Mouse (Mus musculus) right cerebral cortex, postnatal 25 days (tissue): Measurements from ENCODE around the gene Sfswap.
"Not testable (repeated sequence)": the region's sequence is repeated elsewhere in the genome, so short reads cannot be mapped to it uniquely, and the experiment has no call there.

Experiments used
- DNase-seq: peaks from one replicate; pipeline ENCODE4 v3.0.0; 2022

Sfswap gene

GRCm38 (mm10) chr5:129500722-129501634 is at the start of gene Sfswap:
TSS of gene Sfswap (plus strand) at chr5:129501221.
- peak; percentile 83 for DNase-seq

GRCm38 (mm10) chr5:129452561-129452960 is 48.5 kb upstream of the Sfswap start:
- no peak for DNase-seq

GRCm38 (mm10) chr5:129454802-129455528 is 46.1 kb upstream of the Sfswap start:
- DNase-seq, result peak; percentile 79

DNA sequence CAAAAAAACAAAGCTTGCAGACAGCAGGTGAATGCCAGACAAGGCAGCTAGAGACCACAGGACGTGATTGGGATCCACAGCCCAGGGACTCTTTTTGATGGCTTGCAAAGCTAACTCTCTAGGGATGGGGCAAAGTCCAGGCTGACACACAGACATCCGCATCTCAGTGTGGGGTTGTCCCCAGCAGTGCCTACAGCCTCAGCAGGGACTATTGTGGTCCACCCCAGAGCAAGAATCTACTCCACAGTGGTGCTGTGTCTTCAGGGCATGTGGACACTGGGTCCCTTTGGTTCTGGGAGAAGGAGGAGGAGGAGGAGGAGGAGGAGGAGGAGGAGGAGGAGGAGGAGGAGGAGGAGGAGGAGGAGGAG is 45.5 kb upstream of the Sfswap start:
- no peak for DNase-seq

GRCm38 (mm10) chr5:129456579-129457140 is 44.4 kb upstream of the Sfswap start:
- no peak for DNase-seq

- no peak for DNase-seq
Measured at GRCm38 (mm10) chr5:129458109-129458508, 42.9 kb upstream of the Sfswap start.

- DNase-seq, result no peak
Measured at GRCm38 (mm10) chr5:129458541-129458940, 42.5 kb upstream of the Sfswap start.

DNA sequence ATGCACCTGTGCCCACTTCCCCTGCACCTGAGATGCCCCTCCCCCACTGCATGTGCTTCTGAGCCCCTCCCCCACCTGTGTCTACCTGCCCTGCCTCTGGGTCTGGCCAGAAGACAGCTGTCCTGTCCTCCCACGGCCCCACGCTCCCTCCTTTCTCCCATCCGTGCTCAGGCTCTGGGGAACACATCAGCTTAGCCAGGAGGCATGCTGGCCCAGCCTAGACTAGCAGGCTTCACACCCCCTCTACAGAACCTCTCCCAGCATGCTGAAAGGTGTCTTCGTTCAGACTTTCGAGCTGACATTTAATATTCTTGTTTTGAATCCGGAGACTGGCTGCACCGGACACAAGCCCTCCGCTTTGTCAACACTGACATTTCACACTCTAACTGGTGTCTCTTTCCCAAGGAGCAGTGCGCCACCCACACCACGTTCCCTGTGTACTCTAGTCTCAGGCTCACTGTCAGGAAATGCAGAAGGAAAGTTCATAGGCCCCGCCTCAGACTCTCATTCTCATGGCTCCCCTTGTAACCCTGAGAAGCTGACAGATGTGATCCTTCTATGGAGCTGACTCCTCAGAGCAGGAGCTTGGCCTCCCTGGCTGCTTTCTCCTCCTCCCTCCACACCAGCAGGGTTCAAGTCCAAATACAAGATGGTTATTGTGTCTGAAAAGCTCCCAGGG is 40.1 kb upstream of the Sfswap start:
- no peak for DNase-seq

DNA sequence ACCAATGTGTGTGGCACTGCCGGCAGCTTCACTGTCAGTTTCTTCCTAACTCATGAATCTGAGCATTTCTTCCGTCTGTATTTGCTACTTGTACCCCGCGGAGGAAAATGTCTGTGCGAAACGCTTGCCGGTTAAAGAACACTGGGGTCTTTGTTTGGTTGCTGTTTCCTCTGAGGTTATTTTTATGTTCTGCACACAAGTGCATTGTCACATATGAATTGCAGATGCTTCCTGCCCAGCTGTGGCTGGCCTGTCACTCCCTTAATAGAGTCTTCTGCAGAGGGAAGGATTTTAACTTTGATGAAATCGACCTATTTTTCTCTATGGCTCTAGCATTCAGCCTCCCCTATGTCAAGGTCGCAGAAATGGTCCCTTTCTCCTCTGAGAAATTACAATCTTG is 37.4 kb upstream of the Sfswap start:
- DNase-seq, result not testable (repeated sequence)

DNA sequence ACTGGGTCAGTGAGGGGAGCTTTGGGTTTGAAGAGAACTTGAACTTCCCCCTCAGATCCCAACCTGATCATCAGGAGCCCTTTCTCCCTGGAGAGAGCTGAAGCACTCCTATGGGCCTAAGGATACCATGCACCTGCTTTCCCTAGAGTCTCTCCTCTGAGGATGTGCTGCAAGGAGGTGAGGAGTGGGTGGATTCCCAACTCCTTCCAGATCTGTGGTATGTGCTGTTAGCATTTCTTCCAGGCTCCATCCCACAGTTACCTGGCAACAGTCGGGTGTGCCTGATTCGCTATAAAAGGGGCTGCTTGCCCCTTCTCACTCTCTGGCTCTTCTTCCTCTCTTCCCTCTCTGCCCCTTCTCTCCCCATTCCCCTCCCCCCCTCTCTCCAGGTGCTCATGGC is 35.2 kb upstream of the Sfswap start:
- peak; percentile 66 for DNase-seq

DNA sequence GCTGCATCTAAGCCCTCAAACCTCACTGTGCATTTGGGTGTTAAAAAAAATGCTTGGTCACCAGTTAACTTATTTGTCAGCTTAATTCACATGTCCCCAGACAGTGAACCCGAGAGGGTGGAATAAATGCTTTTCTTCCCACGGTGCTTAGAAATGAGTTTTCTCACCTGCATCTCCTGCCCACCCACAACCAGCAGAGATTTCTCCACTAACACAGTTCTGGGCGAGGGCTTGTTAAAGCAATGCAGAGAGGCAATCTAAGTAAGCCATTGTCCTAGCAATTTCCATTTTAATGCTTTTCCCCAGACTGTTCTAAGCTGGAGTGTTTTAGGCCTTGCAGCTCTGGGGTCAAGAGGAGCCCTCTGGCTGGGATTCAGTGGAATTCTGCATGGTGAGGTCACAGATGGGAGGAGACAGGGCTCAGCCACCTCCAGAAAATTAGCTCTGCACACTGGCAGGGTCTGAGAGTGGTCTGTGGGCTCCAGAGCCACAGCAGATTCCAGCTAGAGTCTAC is 25.4 kb upstream of the Sfswap start:
- no peak for DNase-seq

DNA sequence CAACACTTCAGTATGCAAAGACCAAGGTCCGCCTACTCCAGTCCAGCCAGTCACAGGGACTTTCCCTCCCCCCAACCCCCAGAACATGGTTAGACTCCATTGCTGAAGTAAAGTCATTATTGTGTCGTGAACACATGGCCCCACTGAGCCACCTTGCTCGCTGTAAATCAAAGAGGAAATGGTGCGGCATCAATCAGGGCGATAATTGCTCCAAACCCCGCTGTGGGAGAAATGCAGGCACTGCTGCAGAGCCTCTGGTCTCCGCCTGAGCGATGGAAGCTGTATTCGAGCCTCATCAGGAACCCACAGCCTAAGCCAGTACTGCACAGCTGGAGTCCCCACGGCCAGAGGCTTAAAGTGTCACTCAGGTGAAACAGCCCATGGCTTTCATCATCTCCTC is 11.1 kb upstream of the Sfswap start:
- no peak for DNase-seq

DNA sequence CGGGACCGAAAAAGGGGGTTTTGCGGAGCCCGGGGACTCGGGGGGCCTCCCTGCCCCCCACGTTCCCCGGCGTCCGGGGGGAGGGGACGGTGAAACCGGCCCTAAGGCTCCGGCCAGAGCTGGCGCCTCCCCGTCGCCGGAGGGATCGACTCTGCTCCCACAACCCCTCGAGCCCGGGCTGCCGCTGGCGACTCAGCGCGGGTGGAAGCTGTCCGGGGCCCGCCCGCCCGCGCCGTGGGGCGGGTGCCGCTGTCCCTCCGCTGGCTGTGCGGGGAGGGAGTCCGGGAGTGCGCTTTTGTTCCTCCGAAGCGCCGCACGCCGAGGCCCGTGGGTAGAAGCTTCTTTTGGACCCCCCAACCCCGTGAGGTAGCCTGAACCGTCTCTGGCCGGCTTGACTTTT is 650 bp downstream of the Sfswap start:
- no peak for DNase-seq

GRCm38 (mm10) chr5:129506886-129507285 is 5.9 kb downstream of the Sfswap start:
- no peak for DNase-seq

DNA sequence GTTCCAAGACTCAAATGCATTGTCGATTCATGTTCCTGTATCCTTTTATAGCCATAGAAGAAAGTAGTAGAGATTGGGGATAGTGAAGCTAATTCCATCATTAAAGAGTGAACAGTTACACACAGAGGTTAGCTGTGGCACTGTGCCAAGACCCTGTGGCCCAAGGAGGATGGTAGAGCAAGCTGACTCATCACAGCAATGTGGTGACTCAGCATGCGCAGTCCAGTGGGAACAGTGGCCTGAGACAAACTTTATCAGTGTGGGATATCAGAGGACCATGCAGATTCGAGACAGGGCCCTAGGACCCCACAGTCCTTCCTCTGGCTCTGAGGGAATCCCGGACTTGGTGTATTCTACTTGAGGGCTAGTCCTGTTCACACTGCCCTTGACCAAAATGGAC is 17.2 kb downstream of the Sfswap start:
- DNase-seq, result no peak

GRCm38 (mm10) chr5:129518786-129519185 is 17.8 kb downstream of the Sfswap start:
- DNase-seq, result no peak

DNA sequence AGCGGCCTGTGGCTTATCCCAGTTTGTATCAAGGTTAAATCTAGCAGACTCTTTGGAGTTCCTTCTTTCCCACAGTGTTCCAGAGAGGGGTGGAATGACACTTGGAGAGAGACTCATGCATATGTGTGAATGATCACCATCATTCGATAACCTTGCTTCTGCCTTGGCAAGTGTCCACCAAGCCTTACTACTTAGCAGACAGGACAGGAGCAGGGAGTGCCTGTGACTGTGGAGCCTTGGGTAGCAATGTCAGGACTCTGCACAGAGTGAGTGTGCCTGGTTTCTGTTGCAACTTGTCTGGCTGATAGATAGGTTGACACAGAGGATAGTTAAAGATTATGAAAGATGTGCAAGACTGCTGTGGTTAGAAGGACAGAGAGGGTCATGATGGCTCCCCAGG is 18.6 kb downstream of the Sfswap start:
- no peak for DNase-seq

DNA sequence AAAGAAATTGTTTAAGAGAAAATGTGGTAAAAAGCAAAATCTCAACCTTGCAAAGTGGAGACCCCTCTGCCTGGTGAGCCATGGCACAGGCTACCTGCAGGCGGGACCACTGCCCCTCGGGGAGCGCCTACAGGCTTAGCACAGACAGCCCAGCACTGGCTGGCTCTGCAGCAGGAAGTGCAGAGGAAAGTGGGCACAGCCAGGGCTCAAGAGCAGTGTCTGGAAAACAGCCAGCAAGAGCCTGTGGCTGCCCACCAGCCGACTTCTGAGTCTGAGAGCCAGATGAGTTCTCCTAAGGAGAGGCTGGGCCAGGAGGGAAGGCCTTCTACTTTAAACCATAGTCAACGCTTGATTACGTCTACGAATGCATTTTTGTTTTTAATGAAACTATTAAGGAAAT is 20.5 kb downstream of the Sfswap start:
- no peak for DNase-seq

DNA sequence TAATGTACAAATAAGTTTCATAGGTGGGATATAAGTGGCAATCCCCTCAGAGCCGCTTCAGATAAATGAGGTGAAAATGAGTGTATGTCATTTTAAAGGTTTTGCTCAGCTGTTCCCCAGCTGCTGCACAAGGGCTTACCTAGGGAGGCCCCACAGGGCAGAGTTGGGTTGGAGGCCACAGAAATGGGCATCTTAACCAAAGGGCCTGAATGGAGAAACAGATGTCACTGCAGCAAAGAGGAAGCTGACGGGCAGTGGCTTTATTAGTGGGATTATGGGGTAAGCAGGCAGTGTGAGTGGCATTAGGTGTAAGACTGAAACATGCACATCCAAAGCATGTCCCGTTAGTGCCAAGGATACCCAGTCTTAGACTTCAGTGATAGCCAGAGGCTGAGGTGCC is 20.9 kb downstream of the Sfswap start:
- no peak for DNase-seq

- no peak for DNase-seq
Measured at GRCm38 (mm10) chr5:129523166-129523565, 22.1 kb downstream of the Sfswap start.

- DNase-seq, result no peak
Measured at GRCm38 (mm10) chr5:129524751-129525150, 23.7 kb downstream of the Sfswap start.

GRCm38 (mm10) chr5:129527162-129527561 is 26.1 kb downstream of the Sfswap start:
- no peak for DNase-seq

DNA sequence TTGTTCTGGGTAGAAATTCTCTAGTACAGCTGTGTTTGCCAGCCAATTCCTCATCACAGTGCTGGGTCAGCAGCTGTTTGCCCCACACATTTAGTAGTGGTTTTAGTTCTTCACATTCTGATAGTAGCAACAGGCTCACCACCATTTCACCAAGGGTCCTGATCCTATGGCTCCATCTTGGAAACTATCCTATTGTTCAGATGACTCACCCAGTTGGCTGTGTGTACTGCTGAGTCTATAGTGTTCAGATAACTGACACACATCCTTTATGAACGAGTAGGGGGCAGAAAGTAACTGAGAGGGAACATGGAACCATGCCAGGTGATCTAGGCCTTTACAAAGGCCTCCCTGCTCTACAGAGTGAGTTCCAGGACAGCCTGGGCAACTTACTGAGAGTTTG is 28.6 kb downstream of the Sfswap start:
- DNase-seq, result no peak
